Comparison of ENCODE assay signal across 21 mouse cellular contexts in the genomic region with DNA sequence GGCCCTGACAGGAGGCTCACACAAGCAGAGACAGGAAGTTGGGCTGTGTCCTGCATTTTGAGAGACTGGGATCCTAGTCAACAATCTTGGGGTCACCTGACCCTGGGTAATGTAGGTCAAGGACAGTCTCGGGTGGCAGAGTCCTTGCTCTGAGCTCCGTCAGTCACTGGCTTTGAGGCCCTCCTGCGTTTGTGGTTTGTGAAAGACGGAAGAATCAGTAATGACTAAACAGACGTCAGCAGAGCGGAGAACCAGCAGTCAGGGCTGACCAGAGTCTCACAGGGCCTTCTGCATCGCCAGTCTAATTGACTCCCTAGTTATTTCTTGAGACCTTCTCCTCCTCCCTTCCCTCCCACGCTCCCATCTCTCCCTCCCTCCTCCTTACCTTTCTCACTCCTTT. TPM values are rescaled to one million over a fixed set of nuclear protein-coding genes. Genes with fewer than 3 reads are reported as not detected.
DNase-seq lines count a peak whose midpoint lies in the region; ATAC-seq and TF ChIP-seq lines count a peak whose summit lies in the region.
"Had no signal": no experiment of that assay in that cellular context is flagged by ENCODE, and none has a peak within 500 bp of the region (broad histone marks: within the 10 kb centered on the region; RNA-seq: fewer than 3 reads in every experiment).

No protein-coding gene starts in this region.

- 0 out of 2 replicates have a peak, but pooled peaks have one; percentile 22 for ATAC-seq in common myeloid progenitor, adult 5-6 weeks (replicated peaks; ENCODE audit: low read depth, poor library complexity, severe bottlenecking)
- ATAC-seq: forebrain, embryonic 14.5 days; intestine, embryonic 16.5 days had no signal

- H3K27me3 ChIP-seq in liver, adult 2 months (ENCODE audit: control insufficient read depth, insufficient read depth, low read length), result no peaks in the 10 kb centered on the region
- H3K27me3 ChIP-seq in CH12.LX (replicated peaks), result no peaks in the 10 kb centered on the region
- H3K27me3 ChIP-seq: embryonic facial prominence, embryonic 15.5 days; heart, embryonic 15.5 days; hindbrain, embryonic 15.5 days had no signal

- dilution Hi-C loops in CH12.LX (cut with MboI; ENCODE audit: extremely low pct_ligation_motif_present, extremely low pct_unique_long_range_greater_than_20kb, low sequenced_read_pairs), result no loop called here

- H3K4me2 ChIP-seq in CH12.LX (ENCODE audit: insufficient read depth, low read depth, poor library complexity, severe bottlenecking), result peak overlapping the region; percentile 17; the same call in 1 of the 2 replicates
- H3K4me2 ChIP-seq: embryonic facial prominence, embryonic 15.5 days; heart, embryonic 11.5 days; heart, embryonic 15.5 days; hindbrain, embryonic 15.5 days had no signal

- no peak for TF ChIP-seq EP300 in CH12.LX (IDR thresholded peaks at IDR 0.05; ENCODE audit: low read length)

- in situ Hi-C loops in CH12.LX (cut with MboI; ENCODE audit: low pct_ligation_motif_present, low pct_unique_long_range_greater_than_20kb, low sequenced_read_pairs), result loop anchor here (10.0 kb wide), 1 partner anchor 274 kb away; no protein-coding TSS in a partner anchor

- intact Hi-C loops in heart, postnatal 14 days (cut with DNase I), result no loop called here

- H3K27ac ChIP-seq in liver, adult 2 months (replicated peaks; ENCODE audit: insufficient read depth, low read depth, low read length), result no peak overlapping the region
- no peak overlapping the region for H3K27ac ChIP-seq in CH12.LX (ENCODE audit: insufficient read depth, low read depth)
- H3K27ac ChIP-seq: embryonic facial prominence, embryonic 15.5 days; forebrain, embryonic 10.5 days; heart, adult 2 months; heart, embryonic 15.5 days; hindbrain, embryonic 15.5 days had no signal

- no peaks in the 10 kb centered on the region for H3K4me1 ChIP-seq in liver, adult 2 months (ENCODE audit: control insufficient read depth, insufficient read depth, low read length)
- H3K4me1 ChIP-seq in CH12.LX (ENCODE audit: control insufficient read depth in 1 of 2, insufficient read depth in 2 of 2), result peaks cover 10 to 38% of the 10 kb centered on the region in 2 experiments

- H3K4me3 ChIP-seq in liver, adult 2 months (ENCODE audit: insufficient read depth, low read depth, low read length), result no peak overlapping the region
- no peak overlapping the region for H3K4me3 ChIP-seq in CH12.LX (replicated peaks in 1 of 3; ENCODE audit: low read depth in 2 of 3, low read length in 2 of 3, poor library complexity in 1 of 3)
- H3K4me3 ChIP-seq: embryonic facial prominence, embryonic 15.5 days; erythroblast, embryonic 14.5 days; forebrain, embryonic 10.5 days; heart, adult 2 months; heart, embryonic 15.5 days; hindbrain, embryonic 15.5 days had no signal

- no peaks in the 10 kb centered on the region for H3K36me3 ChIP-seq in liver, adult 2 months (ENCODE audit: control insufficient read depth, insufficient read depth, low read length)
- no peaks in the 10 kb centered on the region for H3K36me3 ChIP-seq in CH12.LX (replicated peaks in 1 of 2; ENCODE audit: control insufficient read depth in 1 of 2, insufficient read depth in 1 of 2, low read length in 1 of 2)
- H3K36me3 ChIP-seq: embryonic facial prominence, embryonic 15.5 days; forebrain, embryonic 10.5 days; heart, embryonic 15.5 days; hindbrain, embryonic 15.5 days had no signal

- TF ChIP-seq POLR2A in liver, adult 2 months (IDR thresholded peaks at IDR 0.05; ENCODE audit: extremely low read depth, insufficient read depth, low read length), result no peak
- TF ChIP-seq POLR2A in CH12.LX (IDR thresholded peaks at IDR 0.05; ENCODE audit: low read depth, low read length), result peak; percentile 38; the same call in 1 of the 2 replicates

- 74% methylated on average over 8 of the region's 8 CpGs for WGBS in liver, adult 2 months

- H3K9me3 ChIP-seq in CH12.LX (replicated peaks; ENCODE audit: low read length), result peaks cover 8% of the 10 kb centered on the region
- H3K9me3 ChIP-seq: heart, embryonic 15.5 days; hindbrain, embryonic 15.5 days had no signal

- H3K9ac ChIP-seq in liver, adult 2 months (ENCODE audit: low read depth, low read length), result no peak overlapping the region
- 0 out of 2 replicates have a peak overlapping the region, but pooled peaks have one; percentile 28 for H3K9ac ChIP-seq in CH12.LX (ENCODE audit: insufficient read depth, low read depth)
- H3K9ac ChIP-seq: embryonic facial prominence, embryonic 15.5 days; heart, embryonic 15.5 days; hindbrain, embryonic 15.5 days had no signal

- no peaks in the 10 kb centered on the region for H3K79me2 ChIP-seq in liver, adult 2 months (ENCODE audit: control insufficient read depth, insufficient read depth, low read length)
- H3K79me2 ChIP-seq in CH12.LX (replicated peaks; ENCODE audit: control insufficient read depth, extremely low read depth, insufficient read depth, poor library complexity, severe bottlenecking), result no peaks in the 10 kb centered on the region

- no peak for TF ChIP-seq CTCF in liver, adult 2 months (IDR thresholded peaks at IDR 0.05; ENCODE audit: low read depth, low read length)
- no peak for TF ChIP-seq CTCF in CH12.LX (conservative IDR thresholded peaks at IDR 0.05 in 1 of 2, IDR thresholded peaks at IDR 0.05 in 1 of 2; ENCODE audit: low read depth in 2 of 2, low read length in 2 of 2)

- peak; percentile 5 for DNase-seq in liver, adult 2 months (ENCODE audit: extremely low read depth, low read depth, low spot score)
- DNase-seq in liver (no peak), 416B (ENCODE audit: low read depth) (peak; percentile 81), CH12.LX (ENCODE audit: extremely low read depth) (peak; percentile 74)
- DNase-seq in heart, postnatal 14 days, result no peak
- DNase-seq in lung, postnatal 4 days, result no peak
- no peak for DNase-seq in urinary bladder, postnatal 25 days (ENCODE audit: low spot score)
- DNase-seq: cerebellum, adult 2 months; cerebellum, postnatal 10 days; embryo, embryonic 11 days; gastrocnemius, postnatal 10 days; heart, adult 2 months had no signal

- TF ChIP-seq RAD21 in CH12.LX (IDR thresholded peaks at IDR 0.05; ENCODE audit: low read depth, low read length), result no peak; the same call in none of the 2 replicates

TF ChIP-seq in CH12.LX, 34 proteins besides CTCF, POLR2A, EP300 and RAD21:
- TF ChIP-seq USF2 (conservative IDR thresholded peaks at IDR 0.05; ENCODE audit: low read depth, low read length) (peak; percentile 32; the same call in 1 of the 2 replicates), ETS1 (conservative IDR thresholded peaks at IDR 0.05; ENCODE audit: low read depth, low read length) (peak; percentile 49; the same call in 1 of the 2 replicates), KAT2A (IDR thresholded peaks at IDR 0.05; ENCODE audit: insufficient replicate concordance, low read length) (no peak), SIN3A (IDR thresholded peaks at IDR 0.05; ENCODE audit: low read length) (no peak), USF1 (IDR thresholded peaks at IDR 0.05; ENCODE audit: low read depth, low read length) (peak; percentile 47; the same call in 1 of the 2 replicates), UBTF (IDR thresholded peaks at IDR 0.05; ENCODE audit: low read depth, low read length) (no peak), TBP (conservative IDR thresholded peaks at IDR 0.05; ENCODE audit: low read depth, low read length) (0 out of 2 replicates have a peak, but pooled peaks have one; percentile 58), ZNF384 (IDR thresholded peaks at IDR 0.05; ENCODE audit: low read depth, low read length) (no peak), RCOR1 (conservative IDR thresholded peaks at IDR 0.05; ENCODE audit: low read depth, low read length) (no peak), MAX (IDR thresholded peaks at IDR 0.05; ENCODE audit: low read length) (no peak), NRF1 (IDR thresholded peaks at IDR 0.05; ENCODE audit: low read depth, low read length) (no peak), JUN (IDR thresholded peaks at IDR 0.05; ENCODE audit: insufficient read depth, low read depth, low read length) (no peak), PAX5 (IDR thresholded peaks at IDR 0.05; ENCODE audit: low read length) (no peak), BHLHE40 (IDR thresholded peaks at IDR 0.05; ENCODE audit: low read depth, low read length) (peak; percentile 53), ZMIZ1 (IDR thresholded peaks at IDR 0.05; ENCODE audit: low read depth, low read length) (no peak), ZKSCAN1 (IDR thresholded peaks at IDR 0.05; ENCODE audit: borderline replicate concordance, low read depth, low read length) (no peak), JUND (conservative IDR thresholded peaks at IDR 0.05; ENCODE audit: low read depth, low read length) (no peak), POLR2AphosphoS2 (IDR thresholded peaks at IDR 0.05; ENCODE audit: low read depth, low read length) (no peak), TCF12 (IDR thresholded peaks at IDR 0.05; ENCODE audit: low read depth, low read length) (0 out of 2 replicates have a peak, but pooled peaks have one; percentile 56), IRF4 (IDR thresholded peaks at IDR 0.05; ENCODE audit: low read depth, low read length) (peak; percentile 43; the same call in 1 of the 2 replicates), ELF1 (IDR thresholded peaks at IDR 0.05; ENCODE audit: low read depth, low read length) (peak; percentile 49), MEF2A (IDR thresholded peaks at IDR 0.05; ENCODE audit: borderline replicate concordance, low read depth, low read length) (no peak), MYC (IDR thresholded peaks at IDR 0.05; ENCODE audit: low read depth, low read length) (no peak)

RNA-seq across cellular contexts. Expression of gene Slc12a8, which starts 14.1 kb away (rescaled TPM):
- 0.09 and 0.20 TPM in 2 replicates for total RNA-seq in liver, adult 2 months (2014; rRNA removed)
- 0.29 and 0.32 TPM in 2 replicates for polyA plus RNA-seq in liver, adult 2 months (2012; rRNA removed)
- total RNA-seq in CH12.LX (2012; rRNA removed), result 7.7 and 17.4 TPM in 2 replicates
- total RNA-seq in CH12.LX (2014; rRNA removed), result 12.2 and 12.9 TPM in 2 replicates
- polyA plus RNA-seq in CH12.LX (2012; ENCODE audit: insufficient read length, low read depth), result 14.2 and 16.5 TPM in 2 replicates
- not detected in 2 replicates for total RNA-seq in common myeloid progenitor, adult 5-6 weeks (2017)
- total RNA-seq in heart, postnatal 14 days (2021), result under 1 TPM; 0.45 to 0.56 TPM
- polyA plus RNA-seq: erythroblast, embryonic 14.5 days had no signal

Comparison
In these comparisons a context has a peak if more than half of its experiments do, and no peak if none do; other contexts are left out.
1. DNase-seq: peak in liver, adult 2 months (single experiment), 416B (single experiment) and CH12.LX (single experiment); none in liver (single experiment), heart, postnatal 14 days (0 of 2), lung, postnatal 4 days (0 of 2) and urinary bladder, postnatal 25 days (single experiment).